Mouse (Mus musculus): ENCODE measurements around the gene Supv3l1. TPM values are rescaled to one million over a fixed set of nuclear protein-coding genes. Genes with fewer than 3 reads are reported as not detected.
A peak's percentile ranks its signal among the peaks of the same experiment; 100 is the strongest.
"Not testable (repeated sequence)": the region's sequence is repeated elsewhere in the genome, so short reads cannot be mapped to it uniquely, and the experiment has no call there.

Supv3l1 gene
- total and polyA plus RNA-seq, 2 experiments from 2014 or later = 15.5 to 26.6 TPM

DNA sequence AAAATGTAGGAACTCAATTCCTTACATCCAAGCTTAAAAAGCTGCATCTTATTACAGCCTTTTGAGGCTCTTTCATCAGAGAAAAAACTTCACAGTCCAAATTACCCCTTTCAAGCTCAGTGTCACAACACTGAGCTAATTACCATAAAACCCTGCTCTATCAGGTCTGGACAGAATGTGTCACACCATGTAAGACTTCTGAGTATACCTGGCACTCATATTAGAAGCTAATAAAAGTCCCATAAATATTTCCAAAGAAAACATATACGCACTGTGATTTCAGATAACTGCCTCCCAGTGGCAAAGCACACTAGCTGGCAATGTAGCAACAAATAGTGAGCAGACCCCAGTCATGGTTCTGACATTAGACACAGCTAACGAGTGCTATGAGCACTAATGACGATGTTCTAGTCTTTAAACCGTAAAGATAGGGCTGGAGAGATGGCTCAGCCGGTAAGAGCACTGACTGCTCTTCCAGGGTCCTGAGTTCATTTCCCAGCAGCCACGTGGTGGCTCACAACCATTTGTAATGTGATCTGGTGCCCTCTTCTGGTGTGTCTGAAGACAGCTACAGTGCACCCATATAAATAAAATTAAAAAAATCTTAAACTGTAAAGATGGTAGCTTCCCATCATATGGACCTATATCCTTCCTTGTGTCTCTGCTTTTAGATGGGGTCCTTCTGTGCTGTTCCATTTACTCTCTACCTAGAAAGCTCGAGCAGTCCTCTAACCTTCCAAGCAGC, 31.7 kb upstream of the Supv3l1 start:
- Histone ChIP-seq H3K27me3 (ENCODE audit: insufficient read depth, low read length) (no peaks in the 10 kb centered on the region), H3K27ac (ENCODE audit: low read depth, low read length) (no peak overlapping the region), H3K4me3 (ENCODE audit: low read depth, low read length) (no peak overlapping the region), H3K4me2 (ENCODE audit: low read depth, low read length, poor library complexity, severe bottlenecking) (no peak overlapping the region), H3K36me3 (ENCODE audit: insufficient read depth, low read length) (peaks cover 2% of the 10 kb centered on the region; the same call in 1 of the 2 replicates), H3K9me3 (ENCODE audit: low read length) (no peaks in the 10 kb centered on the region), H3K9ac (replicated peaks; ENCODE audit: low read length, poor library complexity, severe bottlenecking) (no peak overlapping the region), H3K4me1 (ENCODE audit: insufficient read depth, low read length) (no peaks in the 10 kb centered on the region)
- WGBS = 69% methylated on average over 7 of the region's 7 CpGs
- TF ChIP-seq CTCF (IDR thresholded peaks at IDR 0.05) = peak; percentile 21; the same call in 1 of the 2 replicates
- no peak for ATAC-seq (ENCODE audit: low FRiP score)
- DNase-seq (ENCODE audit: low spot score) = no peak

DNA sequence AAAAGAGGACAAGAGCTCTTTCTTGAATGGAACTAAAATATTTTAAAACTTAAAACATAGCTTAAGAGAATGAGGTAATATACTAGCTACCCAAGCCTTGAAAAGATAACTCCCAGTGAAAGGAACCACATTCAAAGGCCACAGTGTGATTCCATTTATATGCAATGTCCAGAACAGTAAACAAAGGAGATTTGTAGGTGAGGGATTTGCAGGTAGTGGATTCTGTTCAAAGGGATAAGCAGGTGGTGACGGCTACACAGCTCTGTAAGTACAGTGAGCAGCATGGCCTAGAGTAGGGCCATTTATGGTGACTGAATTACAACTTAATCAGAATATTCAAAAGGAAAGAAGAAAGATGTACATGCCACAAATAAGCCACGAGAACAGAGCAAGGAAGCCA, 27.4 kb upstream of the Supv3l1 start:
- H3K36me3 ChIP-seq (ENCODE audit: insufficient read depth, low read length) = peaks cover 2% of the 10 kb centered on the region; the same call in 1 of the 2 replicates
- H3K27me3 ChIP-seq (ENCODE audit: insufficient read depth, low read length) = no peaks in the 10 kb centered on the region
- H3K4me3 ChIP-seq (ENCODE audit: low read depth, low read length) = no peak overlapping the region
- no peaks in the 10 kb centered on the region for H3K4me1 ChIP-seq (ENCODE audit: insufficient read depth, low read length)
- H3K4me2 ChIP-seq (ENCODE audit: low read depth, low read length, poor library complexity, severe bottlenecking) = no peak overlapping the region
- TF ChIP-seq CTCF (IDR thresholded peaks at IDR 0.05) = no peak
- no peak for DNase-seq (ENCODE audit: low spot score)
- 49% methylated on average over 2 of the region's 2 CpGs for WGBS
- H3K27ac ChIP-seq (ENCODE audit: low read depth, low read length) = no peak overlapping the region
- H3K9ac ChIP-seq (replicated peaks; ENCODE audit: low read length, poor library complexity, severe bottlenecking) = no peak overlapping the region
- no peak for ATAC-seq (ENCODE audit: low FRiP score)
- no peaks in the 10 kb centered on the region for H3K9me3 ChIP-seq (ENCODE audit: low read length)

DNA sequence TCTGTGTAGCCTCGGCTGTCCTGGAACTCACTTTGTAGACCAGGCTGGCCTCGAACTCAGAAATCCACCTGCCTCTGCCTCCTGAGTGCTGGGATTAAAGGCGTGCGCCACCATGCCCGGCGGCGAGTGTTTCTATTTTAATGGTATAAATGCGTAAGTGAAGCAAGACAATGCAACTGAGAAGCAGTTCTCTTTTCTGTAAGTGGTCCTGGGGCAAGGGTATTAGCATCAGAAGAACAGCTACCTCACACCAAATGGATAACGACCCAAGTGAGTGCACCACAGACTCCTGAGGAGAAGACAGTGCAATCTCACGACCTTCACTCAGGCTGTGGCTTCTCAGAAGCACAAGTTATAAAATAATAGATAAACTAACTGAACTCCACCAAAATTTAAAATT, 25.4 kb upstream of the Supv3l1 start:
- no peak overlapping the region for H3K4me2 ChIP-seq (ENCODE audit: low read depth, low read length, poor library complexity, severe bottlenecking)
- H3K4me1 ChIP-seq (ENCODE audit: insufficient read depth, low read length) = no peaks in the 10 kb centered on the region
- peaks cover 2% of the 10 kb centered on the region; the same call in 1 of the 2 replicates for H3K36me3 ChIP-seq (ENCODE audit: insufficient read depth, low read length)
- ATAC-seq (ENCODE audit: low FRiP score) = no peak
- H3K27ac ChIP-seq (ENCODE audit: low read depth, low read length) = no peak overlapping the region
- H3K4me3 ChIP-seq (ENCODE audit: low read depth, low read length) = no peak overlapping the region
- no peak for DNase-seq (ENCODE audit: low spot score)
- no peaks in the 10 kb centered on the region for H3K9me3 ChIP-seq (ENCODE audit: low read length)
- TF ChIP-seq CTCF (IDR thresholded peaks at IDR 0.05) = no peak
- 93% methylated on average over 10 of the region's 10 CpGs for WGBS
- no peak overlapping the region for H3K9ac ChIP-seq (replicated peaks; ENCODE audit: low read length, poor library complexity, severe bottlenecking)
- no peaks in the 10 kb centered on the region for H3K27me3 ChIP-seq (ENCODE audit: insufficient read depth, low read length)

DNA sequence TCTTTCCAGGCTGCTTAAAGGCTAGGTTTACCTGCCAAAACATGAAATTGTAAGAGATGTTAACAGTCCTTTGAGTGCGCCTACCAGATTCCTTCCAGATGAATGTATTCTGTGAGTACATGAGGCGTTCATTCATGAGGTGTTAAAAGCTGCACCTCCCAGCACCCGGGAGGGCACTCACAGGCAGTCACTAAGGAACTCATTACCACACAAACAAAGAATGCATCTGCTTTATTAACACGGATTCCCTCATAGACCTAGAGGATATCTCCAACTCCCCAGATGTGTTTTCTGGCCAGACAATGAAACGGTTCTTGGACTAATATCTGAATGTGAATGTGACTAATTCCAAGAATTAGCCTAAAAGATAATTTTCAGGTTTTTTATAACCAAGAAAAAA, 21.6 kb upstream of the Supv3l1 start:
- no peaks in the 10 kb centered on the region for H3K4me1 ChIP-seq (ENCODE audit: insufficient read depth, low read length)
- WGBS = 58% methylated on average over 5 of the region's 5 CpGs
- ATAC-seq (ENCODE audit: low FRiP score) (no peak), DNase-seq (ENCODE audit: low spot score) (peak; percentile 6)
- no peak overlapping the region for H3K27ac ChIP-seq (ENCODE audit: low read depth, low read length)
- H3K27me3 ChIP-seq (ENCODE audit: insufficient read depth, low read length) = no peaks in the 10 kb centered on the region
- no peaks in the 10 kb centered on the region; the same call in 1 of the 2 replicates for H3K36me3 ChIP-seq (ENCODE audit: insufficient read depth, low read length)
- no peak overlapping the region for H3K4me2 ChIP-seq (ENCODE audit: low read depth, low read length, poor library complexity, severe bottlenecking)
- no peak for TF ChIP-seq CTCF (IDR thresholded peaks at IDR 0.05)
- no peaks in the 10 kb centered on the region for H3K9me3 ChIP-seq (ENCODE audit: low read length)
- H3K4me3 ChIP-seq (ENCODE audit: low read depth, low read length) = no peak overlapping the region
- no peak overlapping the region for H3K9ac ChIP-seq (replicated peaks; ENCODE audit: low read length, poor library complexity, severe bottlenecking)

DNA sequence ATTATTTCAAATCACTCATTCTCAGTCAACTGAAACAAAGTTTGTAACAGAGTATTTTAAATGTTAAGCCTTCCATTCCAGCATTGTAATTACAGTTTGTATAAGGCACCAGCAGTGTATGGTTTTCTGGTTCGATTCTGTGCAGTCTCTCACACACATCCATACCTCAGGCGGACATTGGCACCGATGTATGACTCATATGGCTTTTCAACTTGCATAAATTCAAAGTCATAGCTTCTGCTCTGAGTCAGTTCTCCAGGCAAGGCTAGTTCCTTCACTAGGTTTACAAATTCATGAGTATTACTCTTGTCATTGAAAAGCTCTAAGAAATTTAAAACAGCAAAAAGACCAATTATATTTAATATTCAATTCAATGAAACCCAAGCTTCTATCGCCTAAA, 20.2 kb upstream of the Supv3l1 start:
- no peak for TF ChIP-seq CTCF (IDR thresholded peaks at IDR 0.05)
- H3K27ac ChIP-seq (ENCODE audit: low read depth, low read length) = no peak overlapping the region
- no peaks in the 10 kb centered on the region; the same call in 1 of the 2 replicates for H3K36me3 ChIP-seq (ENCODE audit: insufficient read depth, low read length)
- no peak for DNase-seq (ENCODE audit: low spot score)
- H3K4me1 ChIP-seq (ENCODE audit: insufficient read depth, low read length) = no peaks in the 10 kb centered on the region
- no peak for ATAC-seq (ENCODE audit: low FRiP score)
- H3K9me3 ChIP-seq (ENCODE audit: low read length) = no peaks in the 10 kb centered on the region
- no peaks in the 10 kb centered on the region for H3K27me3 ChIP-seq (ENCODE audit: insufficient read depth, low read length)
- no peak overlapping the region for H3K9ac ChIP-seq (replicated peaks; ENCODE audit: low read length, poor library complexity, severe bottlenecking)
- no peak overlapping the region for H3K4me2 ChIP-seq (ENCODE audit: low read depth, low read length, poor library complexity, severe bottlenecking)
- WGBS = 93% methylated on average over 4 of the region's 4 CpGs
- no peak overlapping the region for H3K4me3 ChIP-seq (ENCODE audit: low read depth, low read length)

DNA sequence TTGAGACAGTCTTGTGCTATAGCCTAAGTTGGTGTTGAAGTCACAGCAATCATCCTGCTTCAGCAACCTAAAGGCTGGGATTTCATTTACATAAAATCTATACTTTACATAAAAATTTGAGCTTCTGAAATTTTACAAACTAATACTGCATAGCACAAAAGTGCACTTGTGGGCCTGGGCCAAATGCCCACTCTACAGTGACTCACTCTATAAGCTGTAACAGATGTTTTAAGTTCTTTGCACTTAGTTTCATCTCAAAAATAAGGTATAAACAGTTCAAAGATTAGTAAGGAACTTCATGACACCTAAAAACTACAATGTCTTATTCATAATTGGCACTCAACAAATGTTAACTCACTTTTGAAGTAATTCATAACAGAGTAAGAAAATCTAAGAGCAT, 11.8 kb upstream of the Supv3l1 start:
- Histone ChIP-seq H3K36me3 (ENCODE audit: insufficient read depth, low read length) (peaks cover 20% of the 10 kb centered on the region; the same call in 1 of the 2 replicates), H3K4me2 (ENCODE audit: low read depth, low read length, poor library complexity, severe bottlenecking) (no peak overlapping the region), H3K9me3 (ENCODE audit: low read length) (no peaks in the 10 kb centered on the region), H3K27me3 (ENCODE audit: insufficient read depth, low read length) (no peaks in the 10 kb centered on the region), H3K4me1 (ENCODE audit: insufficient read depth, low read length) (no peaks in the 10 kb centered on the region), H3K9ac (replicated peaks; ENCODE audit: low read length, poor library complexity, severe bottlenecking) (no peak overlapping the region), H3K27ac (ENCODE audit: low read depth, low read length) (no peak overlapping the region), H3K4me3 (ENCODE audit: low read depth, low read length) (no peak overlapping the region)
- ATAC-seq (ENCODE audit: low FRiP score) (no peak), DNase-seq (ENCODE audit: low spot score) (no peak)
- no peak for TF ChIP-seq CTCF (IDR thresholded peaks at IDR 0.05)

DNA sequence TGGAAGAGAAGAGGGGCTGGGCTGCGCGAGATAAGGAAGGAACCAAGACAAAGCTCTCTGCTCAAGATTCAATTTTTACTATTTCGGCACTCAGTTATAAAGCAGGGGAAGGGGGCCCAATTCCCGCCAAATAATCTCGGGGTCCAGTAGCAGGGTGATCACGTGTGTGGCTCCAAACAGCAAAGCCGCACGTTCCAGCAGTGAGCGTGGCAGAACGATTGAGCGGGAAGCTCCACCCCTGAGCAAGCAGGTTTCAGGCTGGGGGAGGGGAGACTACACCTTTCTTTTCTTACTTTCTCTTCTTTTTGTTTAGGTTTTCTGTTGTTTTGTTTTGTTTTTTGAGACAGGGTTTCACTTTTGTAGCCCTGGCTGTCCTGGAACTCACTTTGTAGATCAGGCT, 2.5 kb upstream of the Supv3l1 start:
- not testable (repeated sequence) for H3K4me1 ChIP-seq (ENCODE audit: insufficient read depth, low read length); H3K9me3 ChIP-seq (ENCODE audit: low read length); ATAC-seq (ENCODE audit: low FRiP score); H3K9ac ChIP-seq (replicated peaks; ENCODE audit: low read length, poor library complexity, severe bottlenecking); H3K27ac ChIP-seq (ENCODE audit: low read depth, low read length); H3K4me3 ChIP-seq (ENCODE audit: low read depth, low read length); H3K27me3 ChIP-seq (ENCODE audit: insufficient read depth, low read length); DNase-seq (ENCODE audit: low spot score); H3K4me2 ChIP-seq (ENCODE audit: low read depth, low read length, poor library complexity, severe bottlenecking)
- 75% methylated on average over 11 of the region's 11 CpGs for WGBS
- H3K36me3 ChIP-seq (ENCODE audit: insufficient read depth, low read length) = peaks cover 10% of the 10 kb centered on the region

Data from midbrain, postnatal 0 days (tissue).